Mouse (Mus musculus): ENCODE measurements around the gene Bbx.

- TF ChIP-seq CTCF (IDR thresholded peaks at IDR 0.05; ENCODE audit: extremely low read depth, insufficient read depth, low read length) (no peak), POLR2A (IDR thresholded peaks at IDR 0.05; ENCODE audit: extremely low read depth, insufficient read depth, low read length) (no peak)
These were observed 36.1 kb downstream of the Bbx start for GRCm38 (mm10) chr16:50395928-50396612.
